Mouse (Mus musculus) bone marrow, adult 2 months (tissue): Measurements from ENCODE around the gene Megf11.

Experiments
- CTCF ChIP-seq: fragments of 200-500 bp; IDR thresholded peaks from 2 replicates; pipeline ENCODE4 v1.5.1; 2011; ENCODE audit warnings: low read length, control low read depth; ENCODE audit not compliant: control insufficient read depth, insufficient read depth
- POLR2A ChIP-seq: fragments of 200-500 bp; IDR thresholded peaks from 2 replicates; pipeline ENCODE4 v1.6.1; 2011; ENCODE audit warnings: low read depth, mild to moderate bottlenecking, control low read depth, low read length, borderline replicate concordance; ENCODE audit not compliant: control insufficient read depth

- TF ChIP-seq CTCF (no peak), POLR2A (no peak)
These were observed 166.6 kb downstream of the Megf11 start for GRCm38 (mm10) chr9:64552046-64552445.
